12 mouse cellular contexts compared by ENCODE assay signal in genomic region chr2:152943568-152943967, GRCm38 (mm10). TPM values are rescaled to one million over a fixed set of nuclear protein-coding genes. Genes with fewer than 3 reads are reported as not detected.
DNase-seq lines count a peak whose midpoint lies in the region; ATAC-seq lines count a peak whose summit lies in the region.
"Had no signal": no experiment of that assay in that cellular context is flagged by ENCODE, and none has a peak within 500 bp of the region (broad histone marks: within the 10 kb centered on the region; RNA-seq: fewer than 3 reads in every experiment).

No protein-coding gene starts in this region.

- H3K27me3 ChIP-seq in kidney, embryonic 16.5 days (ENCODE audit: insufficient read depth, low read length), result peaks cover 56% of the 10 kb centered on the region
- H3K27me3 ChIP-seq in embryonic facial prominence, embryonic 13.5 days, result peaks cover 99% of the 10 kb centered on the region
- H3K27me3 ChIP-seq in hindbrain, embryonic 13.5 days, result peaks cover 80% of the 10 kb centered on the region
- H3K27me3 ChIP-seq in midbrain, embryonic 16.5 days (ENCODE audit: control insufficient read depth, insufficient read depth, low read depth, low read length), result peaks cover 39% of the 10 kb centered on the region

- no peak overlapping the region for H3K9ac ChIP-seq in kidney, embryonic 16.5 days (replicated peaks; ENCODE audit: low read length)
- peak overlapping the region; percentile 63; the same call in 1 of the 2 replicates for H3K9ac ChIP-seq in embryonic facial prominence, embryonic 13.5 days
- H3K9ac ChIP-seq in hindbrain, embryonic 13.5 days, result peak overlapping the region; percentile 67
- peak overlapping the region; percentile 62; the same call in 1 of the 2 replicates for H3K9ac ChIP-seq in midbrain, embryonic 16.5 days (ENCODE audit: low read depth, low read length)

- H3K4me3 ChIP-seq in kidney, embryonic 16.5 days (ENCODE audit: low read length), result peak overlapping the region; percentile 52
- H3K4me3 ChIP-seq in embryonic facial prominence, embryonic 13.5 days, result peak overlapping the region; percentile 50
- peak overlapping the region; percentile 47 for H3K4me3 ChIP-seq in hindbrain, embryonic 13.5 days
- H3K4me3 ChIP-seq in midbrain, embryonic 16.5 days (ENCODE audit: low read depth, low read length), result peak overlapping the region; percentile 44
- H3K4me3 ChIP-seq: myocyte had no signal

- ATAC-seq in kidney, embryonic 16.5 days (ENCODE audit: low FRiP score, low TSS enrichment), result no peak
- no peak for ATAC-seq in embryonic facial prominence, embryonic 13.5 days (ENCODE audit: insufficient number of reproducible peaks, insufficient read depth, low FRiP score, low TSS enrichment, low read depth)
- peak; percentile 26; the same call in 1 of the 2 replicates for ATAC-seq in hindbrain, embryonic 13.5 days (ENCODE audit: low FRiP score)
- 0 out of 2 replicates have a peak, but pooled peaks have one; percentile 2 for ATAC-seq in midbrain, embryonic 16.5 days
- ATAC-seq in granulocyte monocyte progenitor cell, adult 5-6 weeks (replicated peaks; ENCODE audit: poor library complexity, severe bottlenecking), result no peak

- peak overlapping the region; percentile 84 for H3K4me2 ChIP-seq in kidney, embryonic 16.5 days (replicated peaks; ENCODE audit: low read depth, low read length)
- peak overlapping the region; percentile 88 for H3K4me2 ChIP-seq in embryonic facial prominence, embryonic 13.5 days
- peak overlapping the region; percentile 80 for H3K4me2 ChIP-seq in hindbrain, embryonic 13.5 days
- peak overlapping the region; percentile 98 for H3K4me2 ChIP-seq in midbrain, embryonic 16.5 days (ENCODE audit: low read length)

- H3K4me1 ChIP-seq in kidney, embryonic 16.5 days (ENCODE audit: insufficient read depth, low read length), result peaks cover 13% of the 10 kb centered on the region; the same call in 1 of the 2 replicates
- peaks cover 15% of the 10 kb centered on the region for H3K4me1 ChIP-seq in embryonic facial prominence, embryonic 13.5 days
- peaks cover 26% of the 10 kb centered on the region for H3K4me1 ChIP-seq in hindbrain, embryonic 13.5 days (replicated peaks)
- H3K4me1 ChIP-seq in midbrain, embryonic 16.5 days (ENCODE audit: control insufficient read depth, insufficient read depth, low read length), result peaks cover 12% of the 10 kb centered on the region

- H3K27ac ChIP-seq in kidney, embryonic 16.5 days (ENCODE audit: low read length), result no peak overlapping the region
- no peak overlapping the region for H3K27ac ChIP-seq in embryonic facial prominence, embryonic 13.5 days
- no peak overlapping the region for H3K27ac ChIP-seq in hindbrain, embryonic 13.5 days
- no peak overlapping the region for H3K27ac ChIP-seq in midbrain, embryonic 16.5 days (ENCODE audit: low read length)

- H3K9me3 ChIP-seq in kidney, embryonic 16.5 days (ENCODE audit: low read length), result no peaks in the 10 kb centered on the region
- no peaks in the 10 kb centered on the region for H3K9me3 ChIP-seq in embryonic facial prominence, embryonic 13.5 days
- H3K9me3 ChIP-seq in hindbrain, embryonic 13.5 days, result no peaks in the 10 kb centered on the region
- no peaks in the 10 kb centered on the region for H3K9me3 ChIP-seq in midbrain, embryonic 16.5 days (replicated peaks; ENCODE audit: control insufficient read depth, low read length, poor library complexity, severe bottlenecking)

- H3K36me3 ChIP-seq in kidney, embryonic 16.5 days (ENCODE audit: insufficient read depth, low read length), result no peaks in the 10 kb centered on the region
- no peaks in the 10 kb centered on the region for H3K36me3 ChIP-seq in embryonic facial prominence, embryonic 13.5 days
- H3K36me3 ChIP-seq in hindbrain, embryonic 13.5 days, result no peaks in the 10 kb centered on the region
- no peaks in the 10 kb centered on the region for H3K36me3 ChIP-seq in midbrain, embryonic 16.5 days (ENCODE audit: control insufficient read depth, insufficient read depth, low read length)

- no peak for DNase-seq in kidney, postnatal 36 days
- no peak for DNase-seq in spleen, postnatal 36 days (ENCODE audit: low spot score in 2 of 2)
- no peak for DNase-seq in cerebellum, adult 8-10 months
- DNase-seq: cerebellum, adult 9-10 months; kidney, adult 9 months; thymus, adult 18-20 months had no signal

- 4% methylated on average over 8 of the region's 8 CpGs for WGBS in kidney, embryonic 16.5 days
- WGBS in embryonic facial prominence, embryonic 13.5 days, result 5% methylated on average over 8 of the region's 8 CpGs
- 8% methylated on average over 8 of the region's 8 CpGs for WGBS in hindbrain, embryonic 13.5 days
- WGBS in midbrain, embryonic 16.5 days, result 4% methylated on average over 8 of the region's 8 CpGs

RNA-seq across cellular contexts. Expression of gene Dusp15, which starts 7.9 kb away (rescaled TPM):
- 3.1 TPM in 2 replicates for polyA plus RNA-seq in kidney, embryonic 16.5 days (2015; fragmentation: Nextera tagmentation; extraction: Ambion mirVana)
- polyA plus RNA-seq in embryonic facial prominence, embryonic 13.5 days (2015; fragmentation: Nextera tagmentation; extraction: Ambion mirVana), result 0.37 and 0.39 TPM in 2 replicates
- polyA plus RNA-seq in hindbrain, embryonic 13.5 days (2015; fragmentation: Nextera tagmentation; extraction: Ambion mirVana), result 7.2 and 8.2 TPM in 2 replicates
- 10.6 and 13.7 TPM in 2 replicates for polyA plus RNA-seq in midbrain, embryonic 16.5 days (2015; fragmentation: Nextera tagmentation; extraction: Ambion mirVana)
- total RNA-seq in granulocyte monocyte progenitor cell, adult 5-6 weeks (2014; fragmentation: Nextera tagmentation), result not detected in 2 replicates
- total RNA-seq in granulocyte monocyte progenitor cell, adult 5-6 weeks (2017), result not detected in 2 replicates

RNA-seq across cellular contexts. Expression of gene Foxs1, which starts 10.6 kb away (rescaled TPM):
- polyA plus RNA-seq in kidney, embryonic 16.5 days (2015; fragmentation: Nextera tagmentation; extraction: Ambion mirVana), result 7.5 and 8.3 TPM in 2 replicates
- 0.83 TPM in 1 of 2 replicates, not detected in the other for polyA plus RNA-seq in embryonic facial prominence, embryonic 13.5 days (2015; fragmentation: Nextera tagmentation; extraction: Ambion mirVana)
- 3.3 and 3.8 TPM in 2 replicates for polyA plus RNA-seq in hindbrain, embryonic 13.5 days (2015; fragmentation: Nextera tagmentation; extraction: Ambion mirVana)
- 4.0 and 4.3 TPM in 2 replicates for polyA plus RNA-seq in midbrain, embryonic 16.5 days (2015; fragmentation: Nextera tagmentation; extraction: Ambion mirVana)
- not detected in 2 replicates for total RNA-seq in granulocyte monocyte progenitor cell, adult 5-6 weeks (2014; fragmentation: Nextera tagmentation)
- not detected in 2 replicates for total RNA-seq in granulocyte monocyte progenitor cell, adult 5-6 weeks (2017)

RNA-seq across cellular contexts. Expression of gene Ttll9, which starts 18.7 kb away (rescaled TPM):
- polyA plus RNA-seq in kidney, embryonic 16.5 days (2015; fragmentation: Nextera tagmentation; extraction: Ambion mirVana), result 1.2 and 1.3 TPM in 2 replicates
- polyA plus RNA-seq in embryonic facial prominence, embryonic 13.5 days (2015; fragmentation: Nextera tagmentation; extraction: Ambion mirVana), result 0.36 and 0.42 TPM in 2 replicates
- 5.0 and 5.5 TPM in 2 replicates for polyA plus RNA-seq in hindbrain, embryonic 13.5 days (2015; fragmentation: Nextera tagmentation; extraction: Ambion mirVana)
- 6.8 and 9.2 TPM in 2 replicates for polyA plus RNA-seq in midbrain, embryonic 16.5 days (2015; fragmentation: Nextera tagmentation; extraction: Ambion mirVana)
- total RNA-seq in granulocyte monocyte progenitor cell, adult 5-6 weeks (2014; fragmentation: Nextera tagmentation), result 2.4 and 13.4 TPM in 2 replicates
- total RNA-seq in granulocyte monocyte progenitor cell, adult 5-6 weeks (2017), result 1.7 and 2.5 TPM in 2 replicates
- polyA plus RNA-seq: myocyte had no signal

RNA-seq across cellular contexts. Expression of gene Mylk2, which starts 32.4 kb away (rescaled TPM):
- 0.32 and 0.42 TPM in 2 replicates for polyA plus RNA-seq in kidney, embryonic 16.5 days (2015; fragmentation: Nextera tagmentation; extraction: Ambion mirVana)
- not detected in 2 replicates for polyA plus RNA-seq in embryonic facial prominence, embryonic 13.5 days (2015; fragmentation: Nextera tagmentation; extraction: Ambion mirVana)
- polyA plus RNA-seq in hindbrain, embryonic 13.5 days (2015; fragmentation: Nextera tagmentation; extraction: Ambion mirVana), result not detected in 2 replicates
- 0.14 TPM in 1 of 2 replicates, not detected in the other for polyA plus RNA-seq in midbrain, embryonic 16.5 days (2015; fragmentation: Nextera tagmentation; extraction: Ambion mirVana)
- not detected in 2 replicates for total RNA-seq in granulocyte monocyte progenitor cell, adult 5-6 weeks (2014; fragmentation: Nextera tagmentation)
- not detected in 2 replicates for total RNA-seq in granulocyte monocyte progenitor cell, adult 5-6 weeks (2017)

Comparison
In these comparisons a context has a peak if more than half of its experiments do, and no peak if none do; other contexts are left out.
1. ATAC-seq: peak in hindbrain, embryonic 13.5 days (single experiment) and midbrain, embryonic 16.5 days (single experiment); none in kidney, embryonic 16.5 days (single experiment), embryonic facial prominence, embryonic 13.5 days (single experiment) and granulocyte monocyte progenitor cell, adult 5-6 weeks (single experiment).
2. Peak in every context shown above with its lines, with median percentiles within 50 percentile points of each other: H3K4me2 ChIP-seq and H3K4me3 ChIP-seq.